Mouse (Mus musculus): ENCODE results near the gene Il22ra2.

GRCm38 (mm10) chr10:19639630-19640029, 17.8 kb downstream of the Il22ra2 start:
- TF ChIP-seq GATA1 (IDR thresholded peaks at IDR 0.05; ENCODE audit: low read length) = no peak
- no peak for TF ChIP-seq TAL1 (IDR thresholded peaks at IDR 0.05; ENCODE audit: low read length)

All from erythroblast, embryonic 14.5 days (primary cell).